Mouse (Mus musculus) hindbrain, embryonic 12.5 days (tissue): ENCODE measurements around the gene Wdr91. TPM values are rescaled to one million over a fixed set of nuclear protein-coding genes. Genes with fewer than 3 reads are reported as not detected.

Source experiments
- ATAC-seq: fragments of 200-750 bp; cut with Nextera tagmentation; 2 replicates; pipeline ENCODE4 v1.8.0; 2017; ENCODE audit warnings: moderate TSS enrichment; ENCODE audit not compliant: low FRiP score
- H3K27ac ChIP-seq: fragments of 300-500 bp; sonication (generic); 2 replicates; pipeline ENCODE4 v1.5.1; 2016; ENCODE audit warnings: mild to moderate bottlenecking
- H3K27me3 ChIP-seq: fragments of 300-500 bp; sonication (generic); 2 replicates; pipeline ENCODE4 v1.6.1; 2016; ENCODE audit warnings: mild to moderate bottlenecking
- H3K36me3 ChIP-seq: fragments of 300-500 bp; sonication (generic); 2 replicates; pipeline ENCODE4 v1.6.1; 2016; ENCODE audit warnings: mild to moderate bottlenecking
- H3K4me1 ChIP-seq: fragments of 300-500 bp; sonication (generic); 2 replicates; pipeline ENCODE4 v1.6.1; 2016
- H3K4me2 ChIP-seq: fragments of 300-500 bp; sonication (generic); replicated peaks from 2 replicates; pipeline ENCODE4 v1.6.1; 2016; ENCODE audit warnings: mild to moderate bottlenecking
- H3K4me3 ChIP-seq: fragments of 300-500 bp; sonication (generic); 2 replicates; pipeline ENCODE4 v1.5.1; 2016; ENCODE audit warnings: mild to moderate bottlenecking
- H3K9ac ChIP-seq: fragments of 300-500 bp; sonication (generic); 2 replicates; pipeline ENCODE4 v1.6.1; 2016; ENCODE audit warnings: mild to moderate bottlenecking, moderate library complexity
- H3K9me3 ChIP-seq: fragments of 300-500 bp; sonication (generic); replicated peaks from 2 replicates; pipeline ENCODE4 v1.6.1; 2016; ENCODE audit warnings: mild to moderate bottlenecking
- WGBS: fragments of 180-500 bp; shearing (Covaris S2); methylation state at CpG from one replicate; pipeline ENCODE4 v1.1.7; 2016; 5-methylcytosine and 5-hydroxymethylcytosine counted together
- polyA plus RNA-seq: library from polyadenylated mRNA; unstranded; fragments of >200 nt; fragmentation: Nextera tagmentation; extraction: Ambion mirVana; gene quantifications from 2 replicates; pipeline ENCODE4 v1.2.1, GENCODE M21; 2016

Wdr91 gene
- polyA plus RNA-seq, 1 experiment from 2014 or later = 13.6 TPM

DNA sequence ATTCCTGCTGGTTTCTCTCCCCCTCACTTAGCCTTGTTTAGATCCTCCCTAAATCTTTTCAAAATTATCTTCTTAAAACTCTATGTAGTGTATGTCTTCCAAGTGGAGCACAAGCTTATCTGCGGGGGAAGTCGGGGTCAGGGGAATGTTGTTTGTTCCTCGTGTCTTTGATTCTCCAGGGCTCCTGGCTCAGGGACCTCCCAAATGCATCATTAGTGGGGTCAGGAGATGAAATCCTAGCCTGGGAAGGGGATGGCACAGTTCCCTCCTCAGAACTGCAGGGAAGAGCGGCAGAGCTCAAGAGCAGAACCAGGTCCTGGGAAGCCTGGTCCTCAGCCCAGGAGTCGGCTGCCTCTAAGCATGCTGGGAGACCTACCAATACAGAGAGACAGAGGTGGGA lies 45.5 kb downstream of the Wdr91 start:
- Histone ChIP-seq H3K4me2 (no peak overlapping the region), H3K36me3 (no peaks in the 10 kb centered on the region), H3K4me1 (peaks cover 3% of the 10 kb centered on the region; the same call in 1 of the 2 replicates), H3K9me3 (no peaks in the 10 kb centered on the region), H3K4me3 (no peak overlapping the region), H3K27me3 (no peaks in the 10 kb centered on the region), H3K9ac (no peak overlapping the region), H3K27ac (no peak overlapping the region)
- no peak for ATAC-seq
- WGBS = 73% methylated on average over 5 of the region's 5 CpGs

- ATAC-seq = no peak
- H3K4me1 ChIP-seq = peaks cover 3% of the 10 kb centered on the region; the same call in 1 of the 2 replicates
- WGBS = 77% methylated on average over 9 of the region's 9 CpGs
- H3K4me3 ChIP-seq = no peak overlapping the region
- H3K27me3 ChIP-seq = no peaks in the 10 kb centered on the region
- H3K36me3 ChIP-seq = no peaks in the 10 kb centered on the region
- H3K9ac ChIP-seq = no peak overlapping the region
- no peak overlapping the region for H3K4me2 ChIP-seq
- no peaks in the 10 kb centered on the region for H3K9me3 ChIP-seq
- H3K27ac ChIP-seq = no peak overlapping the region
These were observed 46.7 kb downstream of the Wdr91 start for GRCm38 (mm10) chr6:34863786-34864514.

- Histone ChIP-seq H3K4me1 (peaks cover 3% of the 10 kb centered on the region; the same call in 1 of the 2 replicates), H3K36me3 (no peaks in the 10 kb centered on the region), H3K9ac (no peak within 1 kb of the TSS), H3K4me3 (no peak within 1 kb of the TSS), H3K9me3 (no peaks in the 10 kb centered on the region), H3K27ac (no peak within 1 kb of the TSS), H3K4me2 (0 out of 2 replicates have a peak within 1 kb of the TSS, but pooled peaks have one; percentile 13), H3K27me3 (no peaks in the 10 kb centered on the region)
- 50% methylated on average over 11 of the region's 11 CpGs for WGBS
- ATAC-seq = no peak
These were observed 47.8 kb downstream of the Wdr91 start, which contains the start of gene Tmem140 for GRCm38 (mm10) chr6:34862791-34863403. Gene Tmem140, plus strand, starts transcription at chr6:34863146.

DNA sequence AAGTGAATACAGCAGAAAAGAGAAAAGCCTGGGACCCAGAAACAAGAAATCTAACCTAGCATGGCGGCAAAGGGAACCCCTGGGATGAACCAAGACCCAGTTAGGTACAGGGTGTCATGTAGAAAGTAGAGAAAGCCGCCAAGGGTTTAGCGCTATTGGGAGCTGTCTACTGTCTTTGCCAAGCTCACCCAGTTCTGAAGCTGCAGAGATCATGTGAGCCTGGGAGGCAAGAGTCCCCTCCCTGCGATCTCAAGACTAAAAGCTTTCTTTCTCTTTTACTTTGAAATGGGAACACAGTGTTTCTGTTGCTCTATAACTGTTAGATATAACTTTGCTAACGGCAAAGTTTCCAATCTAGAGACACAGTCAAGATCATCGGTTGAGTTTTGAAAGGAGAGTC lies 48.3 kb downstream of the Wdr91 start:
- Histone ChIP-seq H3K27ac (no peak overlapping the region), H3K9me3 (no peaks in the 10 kb centered on the region), H3K27me3 (no peaks in the 10 kb centered on the region), H3K4me3 (no peak overlapping the region), H3K9ac (no peak overlapping the region), H3K4me2 (no peak overlapping the region), H3K36me3 (no peaks in the 10 kb centered on the region), H3K4me1 (peaks cover 3% of the 10 kb centered on the region; the same call in 1 of the 2 replicates)
- 92% methylated on average over 6 of the region's 6 CpGs for WGBS
- ATAC-seq = no peak

- 94% methylated on average over 11 of the region's 11 CpGs for WGBS
- Histone ChIP-seq H3K9me3 (no peaks in the 10 kb centered on the region), H3K36me3 (no peaks in the 10 kb centered on the region), H3K4me2 (no peak overlapping the region), H3K4me1 (no peaks in the 10 kb centered on the region), H3K9ac (no peak overlapping the region), H3K27ac (no peak overlapping the region), H3K4me3 (no peak overlapping the region), H3K27me3 (no peaks in the 10 kb centered on the region)
- no peak for ATAC-seq
These were observed 49.1 kb downstream of the Wdr91 start for GRCm38 (mm10) chr6:34861546-34862053.

- ATAC-seq = no peak
- WGBS = 93% methylated on average over 5 of the region's 5 CpGs
- no peak overlapping the region for H3K4me3 ChIP-seq
- H3K4me1 ChIP-seq = no peaks in the 10 kb centered on the region
- no peaks in the 10 kb centered on the region for H3K9me3 ChIP-seq
- no peak overlapping the region for H3K4me2 ChIP-seq
- no peaks in the 10 kb centered on the region for H3K27me3 ChIP-seq
- H3K9ac ChIP-seq = no peak overlapping the region
- no peak overlapping the region for H3K27ac ChIP-seq
- no peaks in the 10 kb centered on the region for H3K36me3 ChIP-seq
These were observed 78.3 kb downstream of the Wdr91 start for GRCm38 (mm10) chr6:34832352-34832751.

Other genes with a start within 250 kb of the Wdr91 start
- gene Agbl3, start 130.4 kb downstream of the Wdr91 start, polyA plus RNA-seq = 8.9 and 9.3 TPM in 2 replicates
- 1.5 and 1.8 TPM in 2 replicates for gene Tmem140, start 47.7 kb downstream of the Wdr91 start, polyA plus RNA-seq
- 14.4 TPM in 2 replicates for gene Cyren, start 32.8 kb downstream of the Wdr91 start, polyA plus RNA-seq
- gene Stra8, start 9.3 kb upstream of the Wdr91 start, polyA plus RNA-seq = not detected in 2 replicates
- gene Slc23a4, start 77.5 kb upstream of the Wdr91 start, polyA plus RNA-seq = 0.51 and 0.61 TPM in 2 replicates
- 32.6 and 33.0 TPM in 2 replicates for gene Cnot4, start 222.8 kb upstream of the Wdr91 start, polyA plus RNA-seq